Mouse (Mus musculus) kidney, postnatal 10 days (tissue): ENCODE results near the gene Bmp8b.
"Not testable (repeated sequence)": the region's sequence is repeated elsewhere in the genome, so short reads cannot be mapped to it uniquely, and the experiment has no call there.

Experiments
- DNase-seq: peaks from one replicate; pipeline ENCODE4 v3.0.0; 2021; ENCODE audit warnings: mixed read lengths

Gene Bmp8b

GRCm38 (mm10) chr4:123104651-123105450 is at the start of gene Bmp8b:
Bmp8b (plus strand) TSS chr4:123105165.
- peak; percentile 46 for DNase-seq

DNA sequence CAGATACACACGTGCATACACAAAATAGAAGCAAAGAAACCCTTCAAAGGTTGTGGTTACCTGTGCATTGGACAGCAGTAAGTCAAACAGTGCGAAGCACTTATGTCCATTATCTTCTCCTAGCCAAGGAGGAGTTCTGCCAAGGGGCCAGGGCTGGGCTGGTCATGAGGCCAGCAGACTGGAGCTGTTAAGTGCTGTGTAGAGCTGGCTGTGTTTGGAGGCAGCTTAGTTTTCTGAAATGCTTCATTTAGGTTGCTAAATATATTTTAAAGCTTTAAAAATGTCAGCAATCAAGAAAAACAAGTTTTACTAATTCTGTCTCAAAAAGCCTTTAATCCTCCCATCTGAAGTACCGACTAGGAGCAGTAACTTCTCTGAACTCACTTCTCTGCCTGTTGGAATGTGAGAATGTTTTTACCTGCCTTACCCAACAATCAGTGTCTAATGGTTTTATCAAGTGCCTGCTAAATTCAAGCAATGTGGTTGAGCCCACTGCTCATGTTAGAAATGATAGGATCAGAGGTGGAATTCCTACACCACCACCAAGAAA is 48.3 kb upstream of the Bmp8b start:
- DNase-seq, result no peak

DNA sequence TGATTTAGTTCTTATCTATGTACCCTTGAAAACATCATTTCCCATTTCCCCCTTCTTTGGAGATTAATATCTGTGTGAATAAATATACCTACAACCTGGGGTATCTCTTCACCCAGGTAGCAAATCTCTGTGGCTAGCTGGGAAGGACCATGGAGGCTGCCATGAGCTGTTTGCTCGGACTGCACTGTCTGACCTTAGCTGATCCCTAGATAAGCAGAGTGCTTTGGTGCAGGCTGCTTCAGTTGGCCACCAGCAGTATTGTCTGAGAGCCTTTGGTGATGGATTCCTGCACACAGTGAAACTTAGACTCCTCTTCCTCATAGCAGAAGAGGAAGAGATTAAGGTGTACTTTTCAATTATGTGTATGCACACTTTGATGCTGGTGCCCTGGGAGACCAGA is 47.0 kb upstream of the Bmp8b start:
- DNase-seq, result no peak

DNA sequence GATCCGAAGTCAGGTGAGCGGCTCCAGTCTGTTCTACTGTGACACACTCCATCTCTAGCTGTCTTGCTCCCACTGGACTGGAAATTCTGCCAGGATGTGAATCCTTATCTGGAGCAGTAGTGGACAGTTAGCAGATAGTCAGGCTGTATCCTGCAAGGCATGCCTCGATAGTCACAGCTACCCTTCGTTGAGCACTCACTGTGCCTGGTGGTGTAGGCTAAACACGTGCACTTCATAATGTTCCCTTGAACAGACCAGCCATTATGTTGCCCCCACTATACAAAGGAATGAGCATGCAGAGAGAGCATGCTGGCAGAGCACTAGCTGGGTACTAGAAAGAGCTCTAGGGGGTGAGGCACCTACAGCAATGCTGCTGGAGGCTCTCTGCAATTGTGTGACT is 43.2 kb upstream of the Bmp8b start:
- no peak for DNase-seq

- no peak for DNase-seq
Measured at GRCm38 (mm10) chr4:123068646-123069045, 36.3 kb upstream of the Bmp8b start.

GRCm38 (mm10) chr4:123071266-123071966 is 33.5 kb upstream of the Bmp8b start:
- DNase-seq, result peak; percentile 63

- DNase-seq, result peak; percentile 29
Measured at GRCm38 (mm10) chr4:123076928-123077327, 28.0 kb upstream of the Bmp8b start.

DNA sequence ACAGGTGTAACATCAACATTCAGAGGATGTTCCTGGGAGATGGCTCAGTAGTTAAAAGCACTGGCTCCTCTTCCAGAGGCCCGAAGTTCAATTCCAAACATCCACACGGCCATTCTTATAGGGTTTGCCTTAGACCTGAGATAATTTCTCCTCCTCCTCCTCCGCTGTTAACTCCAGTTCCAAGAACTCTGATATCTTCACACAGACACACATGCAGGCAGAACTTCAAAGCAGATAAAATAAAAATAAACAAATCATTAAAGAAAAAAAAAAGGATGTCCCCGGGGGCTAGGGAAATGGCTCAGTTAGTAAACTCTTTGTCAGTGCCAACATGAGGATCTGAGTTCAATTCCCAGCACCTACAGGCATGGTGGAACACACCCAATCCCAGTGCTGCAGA is 26.7 kb upstream of the Bmp8b start:
- DNase-seq, result no peak

GRCm38 (mm10) chr4:123080791-123081190 is 24.2 kb upstream of the Bmp8b start:
- peak; percentile 52 for DNase-seq

DNA sequence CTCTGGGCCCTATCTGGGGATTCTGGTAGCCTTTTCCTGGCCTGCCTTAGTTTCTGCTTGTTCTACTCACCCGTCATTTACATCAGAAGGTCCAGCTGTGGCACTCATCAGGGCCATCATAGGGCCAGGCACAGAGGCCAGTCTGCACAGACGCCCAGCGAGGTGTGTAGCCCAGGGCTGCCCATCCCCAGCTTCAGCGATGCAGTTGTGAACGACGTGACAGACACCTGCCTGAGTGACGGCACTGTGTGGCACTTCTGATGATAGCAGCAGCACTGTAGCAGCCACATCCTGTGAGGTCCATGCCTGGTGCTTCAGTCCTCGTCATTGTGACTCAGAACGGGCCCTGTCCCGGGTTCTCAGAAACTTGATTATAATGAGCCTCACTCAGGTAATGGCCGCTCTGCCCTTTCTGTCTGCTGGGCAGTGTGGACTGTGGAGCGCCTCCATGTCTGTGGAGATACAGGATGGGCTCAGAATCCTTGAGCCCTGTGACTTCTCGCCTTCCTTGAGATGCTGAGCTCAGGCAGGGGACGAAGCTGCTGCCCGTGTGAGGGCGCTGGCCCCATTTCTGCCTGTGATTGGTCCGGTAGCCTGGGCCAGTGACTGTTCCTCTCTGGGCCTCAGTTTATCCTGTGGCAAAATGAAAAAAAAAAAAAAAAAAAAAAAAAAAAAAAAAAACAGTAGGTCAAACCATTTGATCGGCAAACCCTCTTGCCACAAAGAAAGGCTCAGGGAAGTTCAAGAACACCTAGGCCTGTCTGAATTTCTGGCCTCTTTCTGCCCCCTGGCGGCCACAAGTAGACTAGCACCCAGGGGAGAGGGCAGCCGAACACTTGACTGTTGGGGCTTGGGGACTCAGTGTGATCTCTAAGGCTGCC is 22.4 kb upstream of the Bmp8b start:
- peak; percentile 70 for DNase-seq

GRCm38 (mm10) chr4:123083323-123083902 is 21.6 kb upstream of the Bmp8b start:
- no peak for DNase-seq

- DNase-seq, result no peak
Measured at GRCm38 (mm10) chr4:123085290-123085689, 19.7 kb upstream of the Bmp8b start.

- no peak for DNase-seq
Measured at GRCm38 (mm10) chr4:123086381-123086780, 18.6 kb upstream of the Bmp8b start.

DNA sequence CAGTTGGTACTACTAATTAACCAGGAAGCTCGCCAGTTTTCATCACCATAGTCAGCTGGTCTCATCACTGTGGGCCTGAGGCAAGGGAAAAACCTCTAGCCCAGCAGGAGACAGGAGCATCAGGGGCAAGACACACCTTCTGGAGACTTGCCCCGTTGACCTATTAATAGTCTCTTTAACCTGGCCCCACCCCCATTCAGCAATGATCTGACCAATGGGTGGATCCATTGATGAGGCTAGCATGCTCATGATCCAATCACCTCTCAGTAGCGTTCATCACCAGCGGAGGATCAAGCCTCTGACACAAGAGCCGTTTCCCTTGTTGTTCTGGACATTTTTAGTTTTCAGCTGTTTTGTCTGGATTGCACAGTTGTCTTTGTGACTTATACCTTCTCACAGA is 12.3 kb upstream of the Bmp8b start:
- DNase-seq, result no peak

- DNase-seq, result no peak
Measured at GRCm38 (mm10) chr4:123093064-123093776, 11.7 kb upstream of the Bmp8b start.

- DNase-seq, result no peak
Measured at GRCm38 (mm10) chr4:123093869-123094268, 11.1 kb upstream of the Bmp8b start.

GRCm38 (mm10) chr4:123105451-123105790 is 456 bp downstream of the Bmp8b start:
- no peak for DNase-seq

DNA sequence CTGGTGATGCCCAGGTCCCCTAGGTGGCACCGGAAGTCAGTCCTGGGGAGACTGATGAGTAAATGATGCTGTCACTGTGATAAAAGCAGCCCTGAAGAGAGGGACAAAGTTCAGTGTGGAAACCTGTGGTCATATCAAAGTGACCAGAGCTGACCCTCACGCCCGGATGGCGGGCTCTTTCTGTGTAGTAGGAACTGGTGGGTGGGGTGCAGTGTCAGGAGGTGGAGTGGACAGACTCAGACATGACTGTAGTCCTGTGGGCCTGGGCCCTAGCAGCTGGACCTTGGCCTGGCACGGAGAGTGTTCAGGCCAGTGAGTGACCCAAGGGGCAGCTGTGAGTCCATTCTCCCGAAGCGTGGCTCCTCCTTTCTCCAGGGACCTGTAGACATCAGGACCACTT is 964 bp downstream of the Bmp8b start:
- DNase-seq, result not testable (repeated sequence)

DNA sequence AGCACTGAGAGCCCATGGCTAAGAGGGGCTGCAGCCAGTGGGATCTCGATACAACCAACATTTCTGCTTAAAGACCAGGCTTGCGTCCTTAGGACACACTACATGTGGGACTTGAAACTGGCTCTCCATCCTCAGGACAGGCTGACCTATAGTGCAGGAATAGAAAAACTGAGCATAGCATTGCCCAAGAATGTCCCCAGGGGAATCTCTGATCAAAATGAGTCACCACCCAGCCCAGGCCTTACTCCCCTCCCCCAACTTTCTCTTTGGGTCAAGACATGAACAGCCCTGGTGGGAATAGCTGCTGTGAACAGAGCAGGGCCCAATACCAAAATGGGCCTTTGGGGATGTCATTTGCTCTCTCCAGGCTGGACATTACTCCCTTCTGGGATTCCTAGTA is 1.9 kb downstream of the Bmp8b start:
- DNase-seq, result no peak

- DNase-seq, result no peak
Measured at GRCm38 (mm10) chr4:123108056-123108455, 3.1 kb downstream of the Bmp8b start.

DNA sequence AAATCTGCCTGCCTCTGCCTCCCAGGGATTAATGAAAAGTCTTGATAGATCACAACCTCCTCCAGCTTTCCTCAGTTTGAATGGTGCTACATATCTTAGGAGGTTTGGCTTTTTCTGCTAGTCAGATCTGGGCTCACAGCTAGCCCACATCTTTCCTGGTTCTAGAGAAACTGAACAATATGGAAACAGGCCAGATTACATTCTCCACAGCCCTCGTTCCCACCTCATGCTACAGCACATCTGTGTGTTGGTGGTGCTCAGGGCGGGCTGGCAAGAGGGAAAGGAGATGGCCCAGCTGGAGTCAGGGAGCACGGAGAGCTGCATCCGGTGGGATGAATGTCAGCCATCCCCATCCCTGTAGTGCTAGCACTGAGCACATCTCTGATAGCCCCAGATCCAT is 5.8 kb downstream of the Bmp8b start:
- no peak for DNase-seq
